8 mouse cellular contexts compared by ENCODE assay signal in genomic region chr11:112982802-112983591, GRCm38 (mm10).
DNase-seq lines count a peak whose midpoint lies in the region; ATAC-seq and TF ChIP-seq lines count a peak whose summit lies in the region.

No protein-coding gene starts in this region.

- H3K9ac ChIP-seq in midbrain, embryonic 15.5 days: no peak overlapping the region

- no peak for TF ChIP-seq POLR2A in cortical plate, adult 2 months (IDR thresholded peaks at IDR 0.05; ENCODE audit: extremely low read depth, insufficient read depth, low read length)

- ATAC-seq in frontal cortex, adult (ENCODE audit: low TSS enrichment): no peak
- peak; percentile 76 for ATAC-seq in midbrain, embryonic 15.5 days (replicated peaks)
- ATAC-seq in megakaryocyte progenitor cell, adult 5-6 weeks (replicated peaks; ENCODE audit: poor library complexity): no peak

- no peaks in the 10 kb centered on the region for H3K4me1 ChIP-seq in cortical plate, adult 2 months (ENCODE audit: control insufficient read depth, insufficient read depth, low read length)
- peaks cover 16% of the 10 kb centered on the region; the same call in 1 of the 2 replicates for H3K4me1 ChIP-seq in midbrain, embryonic 15.5 days

- H3K9me3 ChIP-seq in midbrain, embryonic 15.5 days: no peaks in the 10 kb centered on the region

- H3K36me3 ChIP-seq in midbrain, embryonic 15.5 days (replicated peaks): no peaks in the 10 kb centered on the region

- H3K4me2 ChIP-seq in midbrain, embryonic 15.5 days: no peak overlapping the region

- H3K4me3 ChIP-seq in cortical plate, adult 2 months (ENCODE audit: insufficient read depth, low read length): no peak overlapping the region
- H3K4me3 ChIP-seq in midbrain, embryonic 15.5 days: no peak overlapping the region

- H3K27ac ChIP-seq in cortical plate, adult 2 months (ENCODE audit: insufficient read depth, low read length): 0 out of 2 replicates have a peak overlapping the region, but pooled peaks have one; percentile 18
- H3K27ac ChIP-seq in midbrain, embryonic 15.5 days: peak overlapping the region; percentile 36

- 45% methylated on average over 9 of the region's 9 CpGs for WGBS in midbrain, embryonic 15.5 days

- no peak for TF ChIP-seq CTCF in cortical plate, adult 2 months (IDR thresholded peaks at IDR 0.05; ENCODE audit: extremely low read depth, insufficient read depth, low read length)

- DNase-seq in frontal cortex, adult 2 months (ENCODE audit: extremely low spot score in 1 of 2, low spot score in 1 of 2): peak; percentile 38 to 61
- DNase-seq in layer of hippocampus, postnatal 14 days (ENCODE audit: low spot score in 2 of 2): peak; percentile 63 to 85
- DNase-seq in ovary, postnatal 36 days (ENCODE audit: low spot score): no peak
- no peak for DNase-seq in embryo, embryonic 10.5 days (ENCODE audit: low spot score)

- no peaks in the 10 kb centered on the region; the same call in 1 of the 2 replicates for H3K27me3 ChIP-seq in midbrain, embryonic 15.5 days (replicated peaks)

Comparison
In these comparisons a context has a peak if more than half of its experiments do, and no peak if none do; other contexts are left out.
1. DNase-seq: peak in frontal cortex, adult 2 months (2 of 2) and layer of hippocampus, postnatal 14 days (2 of 2); none in ovary, postnatal 36 days (single experiment) and embryo, embryonic 10.5 days (single experiment).